Mouse (Mus musculus) intestine, postnatal 0 days (tissue): ENCODE data around the gene Mfsd2a. TPM values are rescaled to one million over a fixed set of nuclear protein-coding genes. Genes with fewer than 3 reads are reported as not detected.
A peak's percentile ranks its signal among the peaks of the same experiment; 100 is the strongest.

Experiments used
- ATAC-seq: fragments of 200-750 bp; cut with Nextera tagmentation; 2 replicates; pipeline ENCODE4 v1.8.0; 2017; ENCODE audit warnings: mild to moderate bottlenecking, moderate TSS enrichment, moderate library complexity
- H3K27ac ChIP-seq: fragments of 300-500 bp; sonication (generic); 2 replicates; pipeline ENCODE4 v1.5.1; 2014; ENCODE audit warnings: mild to moderate bottlenecking, low read depth, low read length, moderate library complexity
- H3K27me3 ChIP-seq: fragments of 300-500 bp; sonication (generic); replicated peaks from 2 replicates; pipeline ENCODE4 v1.6.1; 2014; ENCODE audit warnings: low read length, mixed read lengths; ENCODE audit not compliant: control insufficient read depth, insufficient read depth
- H3K36me3 ChIP-seq: fragments of 300-500 bp; sonication (generic); 2 replicates; pipeline ENCODE4 v1.6.1; 2014; ENCODE audit warnings: mild to moderate bottlenecking, moderate library complexity; ENCODE audit not compliant: control insufficient read depth, insufficient read depth
- H3K4me1 ChIP-seq: fragments of 300-500 bp; sonication (generic); replicated peaks from 2 replicates; pipeline ENCODE4 v1.6.1; 2014; ENCODE audit warnings: antibody characterized with exemption, low read length, mixed read lengths; ENCODE audit not compliant: control insufficient read depth, insufficient read depth
- H3K4me2 ChIP-seq: fragments of 300-500 bp; sonication (generic); replicated peaks from 2 replicates; pipeline ENCODE4 v1.6.1; 2014; ENCODE audit warnings: low read depth, mild to moderate bottlenecking, moderate library complexity
- H3K4me3 ChIP-seq: fragments of 300-500 bp; sonication (generic); 2 replicates; pipeline ENCODE4 v1.5.1; 2014; ENCODE audit warnings: low read depth, low read length
- H3K9ac ChIP-seq: fragments of 300-500 bp; sonication (generic); 2 replicates; pipeline ENCODE4 v1.6.1; 2014; ENCODE audit warnings: mild to moderate bottlenecking, low read depth, low read length
- H3K9me3 ChIP-seq: fragments of 300-500 bp; sonication (generic); 2 replicates; pipeline ENCODE4 v1.6.1; 2016; ENCODE audit warnings: mixed run types; ENCODE audit not compliant: control insufficient read depth
- CTCF ChIP-seq: sonication (generic); IDR thresholded peaks from 2 replicates; pipeline ENCODE4 v1.5.1; 2016; ENCODE audit warnings: low read depth, mild to moderate bottlenecking, control low read depth, antibody characterized with exemption, moderate library complexity
- WGBS: fragments of 180-500 bp; shearing (Covaris S2); extraction: QIAGEN DNeasy Blood & Tissue Kit; methylation state at CpG from one replicate; pipeline ENCODE4 v1.1.7; 2014; 5-methylcytosine and 5-hydroxymethylcytosine counted together
- polyA plus RNA-seq: library from polyadenylated mRNA; unstranded; fragments of >200 nt; fragmentation: Nextera tagmentation; extraction: Ambion mirVana; gene quantifications from 2 replicates; pipeline ENCODE4 v1.2.1, GENCODE M21; 2015

Gene Mfsd2a
- polyA plus RNA-seq, 1 experiment from 2014 or later = 247 TPM

- Histone ChIP-seq H3K9ac (peak overlapping the region; percentile 68), H3K4me1 (peaks cover 14% of the 10 kb centered on the region; the same call in 1 of the 2 replicates)
- 0 out of 2 replicates have a peak, but pooled peaks have one; percentile 5 for ATAC-seq
These were observed 478 bp downstream of the Mfsd2a start for GRCm38 (mm10) chr4:122960321-122961099.

DNA sequence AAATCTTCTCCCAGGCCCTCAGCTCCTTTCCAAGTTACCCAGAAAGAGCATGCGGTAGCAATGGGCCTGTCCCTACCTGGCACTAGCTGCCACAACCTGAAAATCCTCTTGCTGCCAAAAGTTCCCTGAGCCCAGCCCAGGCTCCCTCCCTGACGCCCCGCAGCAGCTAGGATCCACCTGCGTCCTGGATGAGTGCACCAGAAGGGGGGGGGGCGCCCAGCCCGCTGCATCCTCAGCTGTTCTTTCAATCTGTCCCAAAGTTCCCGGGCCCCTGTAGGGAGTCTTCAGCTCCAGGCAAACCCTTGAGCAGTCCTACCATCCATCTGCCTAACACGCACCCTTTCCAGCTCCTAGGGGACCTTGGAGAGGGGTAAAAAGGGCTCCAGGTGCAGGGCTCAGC lies 1.2 kb downstream of the Mfsd2a start:
- WGBS = 31% methylated on average over 8 of the region's 8 CpGs
- peak overlapping the region; percentile 68 for H3K9ac ChIP-seq
- H3K9me3 ChIP-seq = no peaks in the 10 kb centered on the region
- H3K4me3 ChIP-seq = peak overlapping the region; percentile 62
- H3K4me1 ChIP-seq = peaks cover 20% of the 10 kb centered on the region; the same call in 1 of the 2 replicates
- no peak overlapping the region; the same call in 1 of the 2 replicates for H3K27ac ChIP-seq
- no peak for ATAC-seq
- no peaks in the 10 kb centered on the region for H3K36me3 ChIP-seq
- no peaks in the 10 kb centered on the region for H3K27me3 ChIP-seq
- no peak for TF ChIP-seq CTCF
- peak overlapping the region; percentile 92 for H3K4me2 ChIP-seq

More at GRCm38 (mm10) chr4:122960321-122961099, 478 bp downstream of the Mfsd2a start:
- Histone ChIP-seq H3K27ac (peak overlapping the region; percentile 73), H3K9me3 (no peaks in the 10 kb centered on the region), H3K36me3 (no peaks in the 10 kb centered on the region), H3K4me2 (peak overlapping the region; percentile 92), H3K4me3 (peak overlapping the region; percentile 62), H3K27me3 (no peaks in the 10 kb centered on the region)
- no peak for TF ChIP-seq CTCF
- under 1% methylated on average over 43 of the region's 43 CpGs for WGBS

DNA sequence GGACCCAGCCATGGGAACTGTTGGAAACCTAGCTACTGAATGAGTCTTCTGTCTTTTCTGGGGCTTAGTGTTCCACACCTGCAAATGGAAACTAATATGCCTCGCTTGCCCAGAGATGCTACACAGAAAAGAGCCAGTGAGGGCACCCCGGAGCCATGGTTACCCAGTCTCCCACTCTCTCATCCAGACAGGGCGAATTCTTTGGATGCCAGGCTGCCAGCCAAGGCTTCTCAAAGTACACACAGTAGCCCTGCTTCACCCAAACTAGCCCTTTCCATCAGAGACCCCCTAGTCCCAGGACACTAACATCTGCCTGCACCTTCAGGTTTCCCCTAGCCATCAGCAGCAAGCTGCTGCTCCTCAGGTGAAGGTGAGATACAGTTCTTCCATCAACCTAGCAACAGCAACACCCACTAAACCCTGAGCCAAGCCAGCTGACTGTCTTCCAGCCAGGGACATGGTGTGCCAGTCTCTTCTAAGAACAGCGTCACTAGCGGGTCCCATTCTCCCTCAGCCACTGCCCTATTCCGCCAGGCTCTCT lies 2.4 kb downstream of the Mfsd2a start:
- H3K4me2 ChIP-seq = peak overlapping the region; percentile 92
- no peaks in the 10 kb centered on the region for H3K9me3 ChIP-seq
- TF ChIP-seq CTCF = no peak
- no peak overlapping the region for H3K9ac ChIP-seq
- no peaks in the 10 kb centered on the region; the same call in 1 of the 2 replicates for H3K36me3 ChIP-seq
- peaks cover 23% of the 10 kb centered on the region; the same call in 1 of the 2 replicates for H3K4me1 ChIP-seq
- peak overlapping the region; percentile 62; the same call in 1 of the 2 replicates for H3K4me3 ChIP-seq
- no peak for ATAC-seq
- no peaks in the 10 kb centered on the region for H3K27me3 ChIP-seq
- peak overlapping the region; percentile 3; the same call in 1 of the 2 replicates for H3K27ac ChIP-seq
- WGBS = 89% methylated on average over 6 of the region's 6 CpGs

DNA sequence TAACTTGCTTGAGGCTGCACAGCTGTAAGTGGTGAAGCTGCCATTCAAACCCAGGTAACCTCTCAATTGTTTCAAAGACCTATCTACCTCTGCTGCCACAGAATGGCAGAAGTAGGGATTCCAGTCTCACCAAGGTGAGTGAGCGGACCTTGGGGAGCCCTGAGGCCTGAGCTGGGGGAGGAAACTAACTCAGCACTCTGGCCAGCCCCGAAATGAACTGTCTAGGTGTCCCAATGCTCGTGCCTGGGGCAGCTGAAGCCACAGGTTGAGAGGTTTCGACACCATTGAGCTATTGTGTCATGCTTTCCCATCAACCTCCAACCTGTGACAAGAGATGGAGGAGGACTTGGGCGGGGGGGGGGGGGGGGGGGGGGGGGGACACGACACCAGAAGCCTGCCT lies 4.7 kb downstream of the Mfsd2a start:
- Histone ChIP-seq H3K4me3 (no peak overlapping the region), H3K4me2 (peak overlapping the region; percentile 58), H3K9me3 (no peaks in the 10 kb centered on the region), H3K36me3 (no peaks in the 10 kb centered on the region; the same call in 1 of the 2 replicates), H3K27ac (no peak overlapping the region), H3K4me1 (peaks cover 23% of the 10 kb centered on the region; the same call in 1 of the 2 replicates), H3K27me3 (no peaks in the 10 kb centered on the region), H3K9ac (no peak overlapping the region)
- WGBS = 80% methylated on average over 5 of the region's 6 CpGs
- ATAC-seq = no peak
- TF ChIP-seq CTCF = no peak

DNA sequence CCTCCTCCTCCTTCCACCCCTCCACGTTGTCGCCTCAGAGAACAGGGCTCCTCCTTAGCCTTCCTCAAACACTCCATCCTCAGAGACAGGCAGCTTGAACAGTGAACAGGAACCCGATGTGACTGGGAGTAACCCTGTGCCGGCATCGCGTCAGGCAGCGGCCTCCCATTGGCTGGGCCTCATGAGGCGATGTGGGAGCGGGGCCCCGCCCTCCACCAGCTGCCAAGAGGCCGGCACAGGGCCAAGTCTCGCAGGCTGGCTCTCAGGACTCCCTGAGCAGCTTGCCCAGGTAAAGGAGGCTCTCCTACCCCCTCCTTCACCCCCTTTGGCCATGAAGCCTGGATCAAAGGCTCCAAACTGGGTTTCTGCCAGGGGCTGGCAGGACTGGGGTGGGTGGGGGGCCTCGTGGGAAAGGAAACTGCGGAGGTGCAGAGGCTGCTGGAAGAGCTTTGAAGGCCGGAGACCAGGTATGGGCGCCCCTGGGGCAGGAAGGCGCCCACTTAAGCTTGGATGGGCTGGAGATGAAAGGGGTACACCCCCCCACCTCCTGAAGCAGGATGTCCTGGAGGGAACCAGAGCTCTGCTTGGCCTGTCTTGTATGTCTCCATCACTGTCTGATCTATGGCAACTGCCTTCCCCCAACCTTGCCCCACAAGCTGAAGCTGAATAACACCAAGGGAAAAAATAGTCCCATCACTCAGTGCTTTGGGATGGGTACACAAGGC lies 5.4 kb downstream of the Mfsd2a start:
- Histone ChIP-seq H3K27me3 (no peaks in the 10 kb centered on the region), H3K4me1 (peaks cover 17% of the 10 kb centered on the region; the same call in 1 of the 2 replicates), H3K27ac (peak overlapping the region; percentile 77), H3K36me3 (no peaks in the 10 kb centered on the region; the same call in 1 of the 2 replicates), H3K9me3 (no peaks in the 10 kb centered on the region), H3K9ac (peak overlapping the region; percentile 45; the same call in 1 of the 2 replicates), H3K4me2 (peak overlapping the region; percentile 58), H3K4me3 (peak overlapping the region; percentile 11; the same call in 1 of the 2 replicates)
- peak; percentile 89 for ATAC-seq
- TF ChIP-seq CTCF = no peak
- 14% methylated on average over 17 of the region's 17 CpGs for WGBS
